Mouse (Mus musculus) ZHBTc4 (cell line): ENCODE measurements around the gene Grip1.
"Not testable (repeated sequence)": the region's sequence is repeated elsewhere in the genome, so short reads cannot be mapped to it uniquely, and the experiment has no call there.

Experiments
- DNase-seq: peaks from one replicate; pipeline ENCODE4 v3.0.0-alpha.2; 2011; ENCODE audit warnings: low read depth, low spot score

Gene Grip1

GRCm38 (mm10) chr10:120060579-120061237 is 607.1 kb downstream of the Grip1 start:
- no peak for DNase-seq

- peak; percentile 66 for DNase-seq
These were observed 607.9 kb downstream of the Grip1 start for GRCm38 (mm10) chr10:120061238-120062130.

GRCm38 (mm10) chr10:120064424-120064823 is 610.8 kb downstream of the Grip1 start:
- DNase-seq: peak; percentile 73

- no peak for DNase-seq
These were observed 612.7 kb downstream of the Grip1 start for GRCm38 (mm10) chr10:120066319-120066718.

- DNase-seq: no peak
These were observed 624.2 kb downstream of the Grip1 start for GRCm38 (mm10) chr10:120077850-120078249.

- DNase-seq: peak; percentile 76
These were observed 638.9 kb downstream of the Grip1 start for GRCm38 (mm10) chr10:120092548-120092947.

- DNase-seq: no peak
These were observed 641.5 kb downstream of the Grip1 start for GRCm38 (mm10) chr10:120095136-120095535.

- DNase-seq: no peak
These were observed 642.1 kb downstream of the Grip1 start for GRCm38 (mm10) chr10:120095716-120096115.

GRCm38 (mm10) chr10:120097564-120097963 is 643.9 kb downstream of the Grip1 start:
- no peak for DNase-seq

- peak; percentile 70 for DNase-seq
These were observed 647.2 kb downstream of the Grip1 start for GRCm38 (mm10) chr10:120100806-120101205.

GRCm38 (mm10) chr10:120111691-120112319 is 658.2 kb downstream of the Grip1 start:
- peak; percentile 43 for DNase-seq

- DNase-seq: peak; percentile 99
These were observed 659.1 kb downstream of the Grip1 start, which contains the start of gene Helb for GRCm38 (mm10) chr10:120112507-120113396. Gene Helb (minus strand): TSS chr10:120112987.

- DNase-seq: not testable (repeated sequence)
These were observed 659.9 kb downstream of the Grip1 start for GRCm38 (mm10) chr10:120113482-120113881.

GRCm38 (mm10) chr10:120113980-120114379 is 660.4 kb downstream of the Grip1 start:
- no peak for DNase-seq

GRCm38 (mm10) chr10:120114493-120114892 is 660.9 kb downstream of the Grip1 start:
- peak; percentile 94 for DNase-seq

GRCm38 (mm10) chr10:120115249-120115648 is 661.6 kb downstream of the Grip1 start:
- peak; percentile 52 for DNase-seq

- peak; percentile 89 for DNase-seq
These were observed 670.1 kb downstream of the Grip1 start for GRCm38 (mm10) chr10:120123721-120124120.

- peak; percentile 90 for DNase-seq
These were observed 671.3 kb downstream of the Grip1 start for GRCm38 (mm10) chr10:120124801-120125464.

- DNase-seq: no peak
These were observed 671.8 kb downstream of the Grip1 start for GRCm38 (mm10) chr10:120125465-120125857.

- DNase-seq: no peak
These were observed 675.1 kb downstream of the Grip1 start for GRCm38 (mm10) chr10:120128601-120129277.
